Mouse (Mus musculus): ENCODE results near the gene Alkbh1.
A peak's percentile ranks its signal among the peaks of the same experiment; 100 is the strongest.
"Not testable (repeated sequence)": the region's sequence is repeated elsewhere in the genome, so short reads cannot be mapped to it uniquely, and the experiment has no call there.

Gene Alkbh1

DNA sequence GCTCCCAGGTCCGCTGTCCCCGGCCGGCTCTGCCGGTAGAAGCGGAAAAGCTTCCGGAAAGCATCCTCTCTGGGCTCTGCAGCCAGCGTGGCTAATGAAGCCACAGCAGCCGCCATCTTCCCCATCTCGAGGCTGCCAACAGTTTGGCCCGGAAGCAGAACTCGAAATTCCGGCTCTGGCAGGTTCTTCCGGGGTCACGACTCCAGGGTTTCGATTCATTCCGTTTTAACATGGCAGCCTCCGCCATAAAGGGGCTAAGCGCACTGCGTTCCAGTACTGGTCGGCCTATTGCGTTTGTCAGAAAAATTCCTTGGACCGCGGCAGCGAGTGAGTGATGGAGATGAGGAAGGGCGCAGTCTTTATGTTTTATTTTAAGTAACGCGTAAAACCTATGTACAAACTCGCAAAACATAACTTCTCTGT lies at the start of gene Alkbh1, which contains the start of gene Slirp:
Alkbh1 (minus strand) TSS at position 318 of the 423 bp plus-strand sequence.
Slirp (plus strand) TSS at position 197 of the 423 bp plus-strand sequence.
- DNase-seq (ENCODE audit: low read depth, low spot score), result peak; percentile 95

DNA sequence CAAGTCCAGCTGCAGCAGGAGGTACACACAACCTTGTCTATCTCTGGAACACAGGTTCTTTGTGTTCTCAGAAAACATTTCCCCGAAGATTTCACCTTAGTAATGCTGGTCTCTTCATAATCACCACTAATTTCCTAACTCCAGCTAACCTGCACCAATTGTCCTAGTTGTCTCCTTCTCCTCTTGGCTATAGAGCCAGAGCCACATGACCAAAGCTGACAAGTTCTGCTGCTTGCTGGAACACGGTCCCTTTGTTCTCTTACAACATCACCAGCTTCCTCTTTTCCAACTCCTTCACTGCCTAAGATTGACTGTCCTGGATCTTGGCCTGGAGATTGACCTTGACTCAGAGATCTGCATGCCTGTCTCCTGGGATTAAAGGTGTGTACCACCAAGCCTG lies 44.9 kb upstream of the Alkbh1 start:
- not testable (repeated sequence) for DNase-seq (ENCODE audit: low read depth, low spot score)

DNA sequence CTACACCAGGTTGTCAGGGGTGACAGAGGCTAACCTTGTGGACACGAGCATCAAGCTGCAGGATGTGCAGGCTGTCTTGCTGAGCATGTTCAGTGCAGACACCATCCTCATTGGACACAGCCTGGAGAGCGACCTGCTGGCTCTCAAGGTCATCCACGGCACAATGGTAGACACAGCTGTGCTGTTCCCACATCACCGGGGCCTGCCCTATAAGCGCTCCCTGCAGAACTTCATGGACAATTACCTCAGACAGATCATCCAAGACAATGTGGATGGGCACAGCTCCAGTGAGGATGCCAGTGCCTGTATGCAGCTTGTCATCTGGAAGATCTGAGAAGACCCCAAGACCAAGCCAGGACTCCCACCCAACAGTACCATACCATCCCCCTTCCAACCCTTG lies 38.7 kb upstream of the Alkbh1 start:
- DNase-seq (ENCODE audit: low read depth, low spot score), result not testable (repeated sequence)

DNA sequence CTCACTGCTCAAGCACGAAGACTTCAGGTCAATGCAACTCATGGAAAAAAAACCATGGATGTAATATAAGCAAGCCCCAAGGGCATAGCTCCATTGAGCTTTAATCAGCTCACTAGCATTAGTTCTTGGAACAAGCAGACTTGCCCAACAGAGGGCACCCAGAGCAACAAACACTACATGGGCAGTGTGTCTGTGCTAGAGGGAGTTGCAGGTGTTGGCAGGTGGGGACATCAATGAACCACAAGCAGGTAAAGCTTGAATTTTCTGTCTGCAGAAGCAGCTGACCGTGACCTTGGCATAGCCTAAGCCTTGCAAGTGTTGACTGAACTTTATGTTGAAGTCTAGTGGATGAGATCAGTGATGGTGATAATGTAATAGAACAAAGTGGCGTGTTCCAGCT lies 30.9 kb upstream of the Alkbh1 start:
- no peak for DNase-seq (ENCODE audit: low read depth, low spot score)

DNA sequence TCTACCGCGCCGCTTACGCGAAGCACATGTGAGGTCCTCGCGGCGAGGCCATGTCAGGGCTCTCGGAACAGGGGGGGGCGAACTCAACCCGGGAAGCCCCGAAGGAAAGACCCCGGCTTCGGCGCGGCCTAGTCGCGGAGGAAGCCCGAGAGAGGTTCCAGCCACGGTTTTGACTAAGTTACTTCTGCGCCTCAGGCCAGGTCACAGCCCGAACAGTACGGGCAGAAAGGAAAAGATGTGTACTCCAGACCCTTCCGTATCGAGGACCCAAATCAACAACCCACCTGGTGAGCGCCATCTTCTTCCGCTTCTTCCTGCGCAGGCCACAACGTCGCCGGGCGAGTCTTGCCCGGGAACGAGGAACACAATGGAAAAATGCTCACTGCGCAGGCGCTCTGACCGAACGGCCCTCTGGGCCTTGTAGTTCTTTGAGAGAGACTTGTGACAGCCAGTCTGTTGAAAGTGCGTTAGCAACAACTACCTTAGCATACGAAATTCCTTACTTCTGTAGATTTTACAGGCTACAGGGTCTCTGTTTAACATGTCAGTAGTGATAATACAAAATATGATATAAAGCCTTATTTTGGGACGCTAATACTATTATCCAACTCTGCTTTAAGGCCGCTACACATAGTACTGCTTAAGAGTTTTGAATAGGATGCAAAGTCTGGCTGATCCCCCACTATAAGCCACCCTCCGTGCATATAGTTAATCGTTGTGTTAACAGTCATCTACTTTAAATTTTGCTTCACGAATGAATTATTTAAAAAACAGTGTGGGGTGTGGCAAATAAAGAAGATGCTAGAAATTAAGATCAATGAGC lies 28.4 kb upstream of the Alkbh1 start, which contains the start of gene Snw1:
Snw1 (minus strand) TSS at position 311 of the 823 bp plus-strand sequence.
- DNase-seq (ENCODE audit: low read depth, low spot score), result peak; percentile 97

DNA sequence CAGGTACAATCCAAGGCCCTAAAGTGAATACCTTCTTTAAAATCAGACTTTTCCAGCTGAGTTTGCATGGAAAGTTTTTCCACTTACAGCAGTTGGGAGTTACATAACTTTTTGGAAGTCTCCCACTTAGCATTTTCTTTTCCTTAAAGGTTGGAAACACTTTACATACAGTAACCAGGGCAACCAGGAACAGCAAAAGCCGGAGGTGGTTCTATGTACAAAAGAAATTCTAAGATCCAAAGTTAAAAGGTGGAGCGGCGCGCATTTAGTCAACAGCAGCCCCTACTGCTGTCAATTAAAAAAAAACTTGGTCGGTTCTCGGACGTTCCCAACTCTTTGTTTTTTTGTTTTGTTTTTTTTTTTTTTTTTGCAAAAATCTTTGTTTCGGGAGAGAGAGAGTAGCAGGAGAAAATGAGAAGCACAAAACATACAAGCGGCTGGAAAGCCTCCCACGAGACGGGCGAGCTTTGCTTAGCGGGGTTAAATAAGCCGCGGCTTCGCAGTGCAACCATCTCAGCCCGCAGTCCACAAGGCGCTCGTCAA lies 27.7 kb upstream of the Alkbh1 start:
- peak; percentile 18 for DNase-seq (ENCODE audit: low read depth, low spot score)

DNA sequence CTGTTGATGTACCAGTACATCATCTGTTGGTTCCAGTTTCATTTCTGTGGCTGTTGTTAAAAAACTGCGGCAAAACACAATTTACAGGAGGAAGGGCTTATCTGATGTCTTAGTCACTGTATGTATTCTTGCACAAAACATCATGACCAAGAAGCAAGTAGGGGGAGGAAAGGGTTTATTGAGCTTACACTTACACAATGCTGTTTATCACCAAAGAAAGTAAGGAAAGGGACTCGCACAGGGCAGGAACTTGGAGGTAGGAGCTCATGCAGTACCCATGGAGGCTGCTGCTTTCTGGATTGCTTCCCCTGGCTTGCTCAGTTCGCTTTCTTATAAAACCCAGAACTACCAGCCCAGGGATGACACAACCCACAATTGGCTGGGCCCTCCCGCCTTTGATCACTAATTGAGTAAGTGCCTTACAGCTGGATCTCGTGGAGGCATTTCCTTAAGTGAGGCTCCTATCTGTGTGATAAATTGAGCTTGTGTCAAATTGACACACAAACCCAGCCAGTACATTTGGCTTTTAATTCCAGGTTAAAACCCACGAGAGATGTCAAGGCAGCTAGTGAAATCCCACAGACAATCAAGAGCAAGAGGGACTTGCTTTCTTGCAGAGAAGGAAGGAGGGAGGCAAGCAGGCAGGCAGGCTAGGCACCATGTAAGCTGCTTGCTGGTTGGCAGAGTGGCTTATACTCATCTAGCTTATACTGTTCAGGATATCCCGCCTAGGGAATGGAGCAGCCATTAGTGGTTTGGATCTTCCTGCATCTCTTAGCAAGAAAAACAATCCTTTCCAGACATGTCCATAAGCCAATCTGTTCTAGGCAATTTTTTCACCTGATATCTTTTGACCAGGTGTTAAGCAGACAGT lies 26.7 kb upstream of the Alkbh1 start:
- DNase-seq (ENCODE audit: low read depth, low spot score), result no peak

DNA sequence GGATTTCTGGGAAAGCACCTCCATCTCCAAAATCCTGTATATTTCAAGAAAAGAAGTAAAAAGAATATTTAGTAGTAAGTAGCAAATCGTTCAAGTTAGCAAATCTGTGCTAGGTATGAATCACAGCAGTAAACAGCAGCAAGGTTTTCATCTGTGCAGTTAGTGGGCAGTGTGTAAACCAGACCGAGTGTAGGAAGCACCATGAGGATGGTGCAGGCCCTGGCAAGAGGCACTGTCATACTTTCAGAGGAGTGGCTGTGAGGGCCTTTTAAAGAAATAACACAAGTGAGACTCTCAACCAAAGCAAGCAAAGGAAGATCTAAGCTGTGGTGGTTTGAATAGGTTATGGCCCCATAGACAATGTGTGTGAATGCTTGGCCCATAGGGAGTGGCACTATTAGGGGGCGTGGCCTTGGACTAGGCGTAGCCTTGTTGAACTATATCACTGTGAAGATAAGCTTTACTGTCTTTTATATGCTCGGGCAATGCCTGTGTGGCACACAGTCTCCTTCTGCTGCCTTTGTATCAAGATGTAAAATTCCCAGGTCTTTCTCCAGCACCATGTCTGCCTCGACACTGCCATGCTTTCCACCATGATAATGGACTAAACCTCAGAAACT lies 21.0 kb upstream of the Alkbh1 start:
- DNase-seq (ENCODE audit: low read depth, low spot score), result no peak

DNA sequence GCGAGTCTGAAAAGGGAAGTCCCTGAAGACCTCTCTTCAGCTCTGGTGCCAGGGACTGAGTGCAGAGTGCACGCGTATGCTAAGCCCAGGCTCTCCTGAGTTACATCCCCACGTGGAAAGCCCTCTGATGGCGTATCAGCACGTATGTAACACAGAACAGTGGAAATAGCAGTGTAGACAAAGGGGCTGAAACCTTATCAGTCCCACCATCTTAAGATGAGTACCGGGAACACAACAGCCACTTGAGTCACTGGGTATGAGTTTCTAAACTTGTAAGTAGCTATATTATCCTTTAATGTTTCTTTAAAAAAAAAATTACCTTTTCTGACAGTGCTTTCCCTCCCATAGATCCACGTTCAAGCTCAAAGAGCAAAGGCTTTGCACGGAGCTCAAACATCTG lies 5.6 kb upstream of the Alkbh1 start:
- no peak for DNase-seq (ENCODE audit: low read depth, low spot score)

DNA sequence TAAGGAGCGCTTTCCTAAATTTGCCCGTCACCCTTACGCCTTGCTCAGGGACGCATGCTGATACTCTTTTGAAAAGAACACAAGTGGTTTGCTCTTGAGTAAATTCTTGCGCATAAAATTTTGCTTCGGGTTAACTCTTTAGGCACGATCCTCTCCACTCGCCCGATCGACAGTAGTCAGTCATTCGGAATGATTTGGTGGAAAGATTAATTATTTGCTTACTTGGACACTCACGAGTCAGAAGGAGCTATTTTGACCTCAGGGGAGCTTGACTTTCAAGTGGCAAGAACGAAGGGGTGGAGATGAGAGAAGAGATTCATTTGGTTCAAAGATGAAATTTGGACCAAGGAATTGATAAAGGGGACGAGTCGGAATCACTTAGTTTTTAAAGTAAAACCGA lies 394 bp upstream of the Alkbh1 start:
- no peak for DNase-seq (ENCODE audit: low read depth, low spot score)

DNA sequence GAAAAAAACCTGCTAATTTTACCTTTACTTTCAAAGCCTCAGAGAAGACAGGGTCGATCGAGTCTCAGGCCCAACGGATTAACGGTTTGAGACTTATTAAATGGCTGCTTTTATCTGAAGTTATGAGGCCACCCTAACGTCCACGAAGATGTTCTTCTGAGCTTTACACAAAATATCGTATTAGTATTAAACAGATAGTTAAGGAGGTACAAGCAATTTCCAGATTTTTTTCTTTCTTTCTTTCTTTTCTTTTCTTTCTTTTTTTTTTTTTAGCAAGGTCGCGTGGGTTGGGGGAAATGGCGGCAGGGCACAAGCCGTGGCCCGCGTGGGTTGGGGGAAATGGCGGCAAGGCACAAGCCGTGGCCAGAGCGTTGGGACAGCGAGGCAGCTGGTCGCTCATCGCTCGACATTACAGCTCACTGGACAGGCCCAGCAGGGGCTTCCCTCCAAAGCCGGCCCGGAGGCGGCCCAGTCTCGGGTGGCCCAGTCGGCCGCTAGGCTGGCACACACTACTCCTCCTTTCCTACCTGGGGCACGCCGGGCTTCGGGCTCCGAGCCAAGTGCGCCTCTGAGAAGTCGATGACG lies 610 bp downstream of the Alkbh1 start:
- no peak for DNase-seq (ENCODE audit: low read depth, low spot score)

DNA sequence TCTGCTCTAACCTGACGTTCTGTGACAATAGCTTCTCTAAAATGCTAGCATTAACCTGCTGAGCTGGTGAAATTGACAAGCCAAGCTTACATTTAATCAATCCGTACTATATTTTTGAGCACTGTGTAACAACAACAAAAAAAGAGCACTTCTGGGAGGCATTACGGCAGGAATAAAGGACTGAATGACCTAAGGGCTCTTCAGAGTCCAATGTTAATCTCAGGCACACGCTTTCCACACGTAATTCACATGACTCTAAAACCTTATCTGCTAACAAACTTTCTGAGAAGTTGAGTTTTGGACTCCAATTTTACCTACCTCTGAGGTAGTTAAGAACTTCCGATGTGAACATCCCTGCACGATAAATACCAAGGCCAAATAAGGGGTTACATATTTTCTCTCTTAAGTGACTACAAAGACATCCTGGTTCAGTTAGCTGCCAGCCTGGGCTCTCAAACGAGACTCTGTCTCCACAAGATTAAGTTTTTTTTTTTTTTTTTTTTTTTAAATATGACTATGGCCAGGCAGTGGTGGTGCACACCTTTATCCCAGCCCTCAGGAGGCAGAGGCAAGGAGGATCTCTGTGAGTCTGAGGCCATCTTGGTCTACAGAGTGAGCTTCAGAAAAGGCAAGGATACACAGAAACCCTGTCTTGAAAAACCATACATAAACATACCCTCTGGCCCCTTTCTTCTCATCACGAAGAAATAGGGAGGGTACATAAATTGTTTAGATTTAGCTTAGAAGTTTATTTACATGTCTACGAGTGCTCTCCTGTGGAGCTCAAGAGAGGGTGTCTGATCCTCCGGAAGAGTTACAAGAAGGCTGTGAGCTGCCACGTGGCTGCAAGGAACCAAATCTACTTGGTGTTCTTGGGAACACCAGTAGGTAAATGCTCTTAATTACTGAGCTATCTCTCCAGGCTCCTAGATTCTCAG lies 1.4 kb downstream of the Alkbh1 start:
- peak; percentile 41 for DNase-seq (ENCODE audit: low read depth, low spot score)

DNA sequence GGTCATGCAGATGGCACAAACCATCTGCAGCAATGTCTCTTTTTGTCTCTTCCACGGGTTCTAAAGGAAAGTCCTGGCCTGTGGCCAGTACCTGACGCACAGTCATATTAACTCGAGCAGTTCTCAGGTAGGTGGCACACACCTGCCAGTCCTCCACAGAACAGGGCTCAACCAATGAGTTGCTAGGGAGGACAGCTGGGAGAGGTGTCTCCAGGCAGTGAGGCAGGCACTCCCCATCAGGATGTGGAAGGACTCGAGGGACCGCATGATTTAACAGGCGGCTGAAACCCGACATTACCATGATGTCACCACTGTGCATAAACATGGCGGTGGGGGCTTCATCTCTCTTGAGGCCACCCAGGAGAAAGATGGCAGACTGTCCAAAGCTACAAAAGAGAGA lies 14.9 kb downstream of the Alkbh1 start:
- DNase-seq (ENCODE audit: low read depth, low spot score), result no peak

DNA sequence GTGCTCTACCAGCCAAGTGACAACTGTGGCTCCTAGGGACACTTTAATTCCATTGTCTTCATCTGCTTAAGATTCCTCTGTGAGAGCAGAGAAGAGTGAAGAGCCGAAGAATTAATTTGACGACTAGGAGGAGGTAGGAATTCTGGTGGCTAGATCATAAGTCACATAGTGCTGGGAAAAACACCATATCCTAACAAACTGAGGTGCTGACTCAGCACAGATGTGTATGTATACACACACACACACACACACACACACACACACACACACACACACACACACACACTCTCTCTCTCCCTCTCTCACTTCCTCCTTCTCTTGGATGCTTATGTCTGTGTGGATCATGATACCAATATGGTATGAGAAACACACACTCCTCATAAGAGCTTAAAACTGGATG lies 15.5 kb downstream of the Alkbh1 start:
- DNase-seq (ENCODE audit: low read depth, low spot score), result no peak

DNA sequence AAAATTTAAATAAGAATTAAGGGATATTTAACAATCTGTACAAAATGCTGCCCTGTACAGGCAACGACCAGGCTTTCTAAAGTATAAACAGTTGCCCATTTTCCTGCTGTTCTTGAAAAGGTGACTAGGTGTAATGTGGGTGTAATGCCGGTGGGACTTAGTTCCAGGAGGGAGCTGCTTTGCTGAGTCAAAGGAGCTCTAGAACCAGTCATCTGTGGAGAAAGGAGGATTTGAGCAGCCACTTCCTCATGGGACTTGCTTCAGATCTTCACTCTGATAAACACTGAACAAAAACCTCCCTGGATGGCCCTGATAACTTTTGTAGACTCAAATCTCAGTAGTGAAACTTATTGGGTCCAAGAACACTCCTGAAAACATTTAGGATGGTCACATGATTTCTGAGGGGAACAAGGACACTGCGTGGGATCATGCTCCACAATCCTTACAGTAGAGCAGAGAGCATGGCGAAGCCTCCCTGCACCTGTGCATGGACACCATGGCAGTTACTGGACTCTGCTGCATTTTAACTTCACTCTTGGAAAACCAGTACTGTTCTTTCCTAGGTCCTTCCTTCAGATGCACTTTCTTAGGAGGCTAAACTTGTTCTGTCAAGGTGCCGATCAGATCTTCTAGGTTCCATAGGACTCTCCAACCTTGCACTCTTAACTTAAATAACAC lies 17.3 kb downstream of the Alkbh1 start:
- DNase-seq (ENCODE audit: low read depth, low spot score), result no peak

DNA sequence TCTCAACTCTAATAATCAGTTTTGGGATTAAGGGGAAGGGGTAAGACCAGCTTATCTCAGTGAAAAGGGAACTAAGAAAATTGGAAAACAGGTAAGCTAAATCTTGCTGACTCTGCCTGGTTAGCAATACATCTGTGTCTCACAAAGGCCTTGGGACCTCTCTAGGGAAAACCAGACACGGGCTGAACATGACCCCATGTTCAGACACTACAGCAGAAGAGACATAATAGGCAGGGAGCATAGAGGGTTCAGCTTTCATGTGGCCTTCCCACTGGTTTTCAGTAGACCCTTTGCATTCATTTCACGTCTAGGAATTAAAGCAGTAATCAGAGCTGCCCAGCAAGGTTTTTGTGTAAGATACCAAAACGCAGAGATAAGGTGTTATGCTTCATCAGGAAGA lies 19.3 kb downstream of the Alkbh1 start:
- DNase-seq (ENCODE audit: low read depth, low spot score), result no peak

DNA sequence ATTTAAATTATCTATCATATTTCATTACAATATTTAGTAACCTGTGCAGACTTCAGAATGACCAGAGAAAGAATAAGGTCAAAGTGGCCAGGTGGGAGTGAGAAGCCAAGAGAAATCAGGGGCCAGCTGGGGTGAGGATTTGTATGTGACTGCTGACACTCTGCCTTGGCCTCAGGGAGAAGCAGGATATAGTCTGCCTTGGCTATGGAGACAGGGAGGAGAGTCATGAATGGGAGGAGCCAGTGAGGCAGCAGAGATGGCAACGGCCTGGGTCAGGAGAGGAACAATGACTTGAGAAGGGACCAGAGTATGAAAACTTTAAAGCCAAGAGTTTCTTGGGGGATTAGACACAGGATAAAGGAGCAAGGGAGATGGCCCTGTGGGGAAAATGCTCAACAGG lies 20.1 kb downstream of the Alkbh1 start:
- no peak for DNase-seq (ENCODE audit: low read depth, low spot score)

DNA sequence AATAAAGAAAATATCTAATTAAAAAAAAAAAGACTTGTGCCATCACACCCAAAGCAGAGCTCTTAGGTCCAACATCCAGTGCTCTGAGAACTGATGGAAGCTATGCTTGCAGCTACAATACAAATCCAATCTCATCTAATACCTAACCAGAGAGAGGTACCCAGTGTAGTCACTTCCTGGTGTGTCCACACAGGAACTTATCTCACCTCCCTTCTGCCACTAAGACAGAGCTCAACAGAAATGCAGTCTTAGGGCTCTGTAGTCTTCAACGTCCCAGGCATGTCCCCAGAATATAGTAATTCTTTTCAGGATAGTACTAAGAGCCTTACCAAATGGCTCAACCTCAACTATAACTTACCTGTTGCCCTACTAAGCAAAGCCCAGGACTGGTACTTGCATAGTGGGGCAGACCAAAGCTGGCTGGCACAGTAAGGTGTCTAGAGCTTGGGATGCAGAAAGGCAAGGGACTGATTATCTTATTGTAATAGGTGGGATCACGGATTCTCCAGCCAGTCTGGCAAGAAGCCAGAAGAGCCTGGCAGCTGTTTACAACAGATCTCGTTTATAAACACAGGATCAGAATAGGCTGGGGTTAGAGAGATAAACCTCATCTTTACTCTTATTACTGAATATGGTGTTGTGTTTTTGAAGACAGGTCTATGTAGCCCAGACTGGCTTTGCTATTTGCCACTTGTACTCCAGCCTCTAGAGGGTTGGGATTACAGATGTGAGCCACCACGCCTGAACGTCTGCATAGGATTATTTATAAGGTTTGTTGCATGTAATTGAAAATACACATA lies 21.9 kb downstream of the Alkbh1 start:
- no peak for DNase-seq (ENCODE audit: low read depth, low spot score)

DNA sequence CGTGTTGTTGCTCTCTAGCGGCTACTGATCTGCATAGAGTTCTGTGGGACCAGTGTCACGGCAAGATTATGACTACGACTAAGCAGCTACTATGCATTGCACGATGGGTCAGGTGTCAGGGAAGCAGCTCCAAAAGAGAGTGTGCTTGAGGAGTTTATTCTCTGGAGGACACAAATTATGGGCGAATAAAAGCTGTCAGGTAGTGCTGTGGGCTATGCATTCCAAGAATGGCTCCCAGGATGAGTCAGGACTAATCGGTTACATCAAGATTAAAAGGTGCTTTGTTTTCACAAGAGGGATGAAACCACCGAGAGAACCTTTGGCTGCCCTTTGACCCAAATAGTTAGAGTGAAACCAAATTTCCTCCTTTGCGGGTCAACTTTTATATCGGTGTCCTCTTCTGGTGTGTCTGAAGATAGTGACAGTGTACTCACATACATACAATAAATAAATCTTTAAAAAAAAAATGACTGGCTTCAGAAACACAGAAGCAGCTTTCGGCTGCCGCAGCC lies 23.8 kb downstream of the Alkbh1 start:
- DNase-seq (ENCODE audit: low read depth, low spot score), result no peak
